Comparison of ENCODE assay signal across 7 mouse cellular contexts in the genomic region with DNA sequence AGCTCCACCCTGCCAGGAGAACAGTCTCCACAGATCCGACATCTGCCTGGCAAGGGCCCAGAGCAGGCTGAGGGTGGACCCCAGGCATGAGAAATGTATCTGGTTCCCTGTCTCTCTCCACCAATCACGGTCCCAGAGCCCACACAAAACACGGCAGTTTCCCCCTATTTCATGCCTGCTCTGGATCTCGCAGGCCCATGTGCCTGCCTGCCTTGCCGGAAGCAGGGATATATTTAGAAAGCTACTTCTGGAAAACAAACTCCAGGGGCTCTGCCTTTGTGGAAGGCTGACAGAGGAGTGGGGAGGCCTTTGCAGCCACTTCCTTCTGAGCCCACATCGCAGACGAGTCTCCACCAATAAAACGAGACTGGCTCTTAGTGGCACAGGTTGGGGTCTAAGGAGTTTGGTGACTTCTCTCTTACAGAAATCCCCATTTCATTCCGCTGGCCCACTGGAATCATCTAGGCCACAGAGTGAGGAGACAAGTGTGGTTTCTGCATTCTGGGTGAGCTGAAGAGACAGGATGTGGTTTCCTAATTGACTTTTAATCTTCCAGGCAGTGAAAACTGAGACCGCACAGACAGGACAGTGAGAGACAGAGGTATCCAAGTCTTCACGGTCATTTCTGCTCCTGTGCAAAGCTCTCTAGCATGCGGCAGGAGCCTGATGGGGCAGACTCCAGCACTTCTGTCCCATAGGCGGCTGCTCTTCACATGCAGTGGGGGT. TPM values are rescaled to one million over a fixed set of nuclear protein-coding genes. Genes with fewer than 3 reads are reported as not detected.
DNase-seq lines count a peak whose midpoint lies in the region; ATAC-seq and TF ChIP-seq lines count a peak whose summit lies in the region.

No protein-coding gene starts in this region.

- H3K4me3 ChIP-seq in C2C12 (ENCODE audit: insufficient read depth, poor library complexity, severe bottlenecking): no peak overlapping the region
- H3K4me3 ChIP-seq in forebrain, embryonic 13.5 days: no peak overlapping the region
- no peak overlapping the region for H3K4me3 ChIP-seq in hindbrain, embryonic 15.5 days
- no peak overlapping the region for H3K4me3 ChIP-seq in left cerebral cortex, adult 2 months
- H3K4me3 ChIP-seq in midbrain, embryonic 13.5 days (replicated peaks): no peak overlapping the region

- no peak overlapping the region for H3K4me2 ChIP-seq in forebrain, embryonic 13.5 days
- H3K4me2 ChIP-seq in hindbrain, embryonic 15.5 days: no peak overlapping the region
- H3K4me2 ChIP-seq in midbrain, embryonic 13.5 days (replicated peaks): no peak overlapping the region

- no peaks in the 10 kb centered on the region for H3K9me3 ChIP-seq in forebrain, embryonic 13.5 days (replicated peaks)
- H3K9me3 ChIP-seq in hindbrain, embryonic 15.5 days: no peaks in the 10 kb centered on the region
- no peaks in the 10 kb centered on the region for H3K9me3 ChIP-seq in midbrain, embryonic 13.5 days

- H3K27me3 ChIP-seq in C2C12 (ENCODE audit: control insufficient read depth, insufficient read depth, insufficient read length): no peaks in the 10 kb centered on the region
- no peaks in the 10 kb centered on the region for H3K27me3 ChIP-seq in forebrain, embryonic 13.5 days
- no peaks in the 10 kb centered on the region for H3K27me3 ChIP-seq in hindbrain, embryonic 15.5 days
- H3K27me3 ChIP-seq in midbrain, embryonic 13.5 days: no peaks in the 10 kb centered on the region

- no peak for TF ChIP-seq CTCF in C2C12 (IDR thresholded peaks at IDR 0.05; ENCODE audit: control insufficient read depth, insufficient read depth, insufficient read length)
- no peak for TF ChIP-seq CTCF in left cerebral cortex, adult 2 months (IDR thresholded peaks at IDR 0.05)

- no peaks in the 10 kb centered on the region for H3K79me2 ChIP-seq in C2C12 (ENCODE audit: control insufficient read depth, insufficient read depth)

- intact Hi-C loops in left cerebral cortex, adult 2 months (cut with DNase I): loop anchor here (5.0 kb wide), 1 partner anchor 155 kb away; no protein-coding TSS in a partner anchor

- H3K4me1 ChIP-seq in forebrain, embryonic 13.5 days: peaks cover 17% of the 10 kb centered on the region
- peaks cover 16% of the 10 kb centered on the region for H3K4me1 ChIP-seq in hindbrain, embryonic 15.5 days (replicated peaks)
- H3K4me1 ChIP-seq in midbrain, embryonic 13.5 days (replicated peaks): peaks cover 14% of the 10 kb centered on the region

- DNase-seq in 3T3-L1 (ENCODE audit: low read depth, low spot score): peak; percentile 11
- DNase-seq in left cerebral cortex, adult 2 months (ENCODE audit: extremely low spot score in 1 of 2, low spot score in 2 of 2): peak; percentile 59 to 61
- DNase-seq in retina, postnatal 1 day: no peak

- H3K79me3 ChIP-seq in C2C12 (ENCODE audit: low read depth): no peaks in the 10 kb centered on the region

- no peak overlapping the region for H3K9ac ChIP-seq in forebrain, embryonic 13.5 days
- no peak overlapping the region for H3K9ac ChIP-seq in hindbrain, embryonic 15.5 days
- H3K9ac ChIP-seq in midbrain, embryonic 13.5 days (replicated peaks): no peak overlapping the region

- H3ac ChIP-seq in C2C12 (ENCODE audit: control insufficient read depth, insufficient read length, low read depth): peak overlapping the region; percentile 48

- 0 out of 2 replicates have a peak overlapping the region, but pooled peaks have one; percentile 36 for H3K27ac ChIP-seq in forebrain, embryonic 13.5 days
- peak overlapping the region; percentile 10; the same call in 1 of the 2 replicates for H3K27ac ChIP-seq in hindbrain, embryonic 15.5 days (replicated peaks)
- H3K27ac ChIP-seq in left cerebral cortex, adult 2 months: peak overlapping the region; percentile 85
- 0 out of 2 replicates have a peak overlapping the region, but pooled peaks have one; percentile 39 for H3K27ac ChIP-seq in midbrain, embryonic 13.5 days

- WGBS in forebrain, embryonic 13.5 days: 58% methylated on average over 13 of the region's 13 CpGs
- 67% methylated on average over 13 of the region's 13 CpGs for WGBS in hindbrain, embryonic 15.5 days
- WGBS in midbrain, embryonic 13.5 days: 71% methylated on average over 13 of the region's 13 CpGs

- ATAC-seq in forebrain, embryonic 13.5 days: peak; percentile 69
- no peak for ATAC-seq in hindbrain, embryonic 15.5 days (ENCODE audit: low FRiP score, low read depth)
- 0 out of 2 replicates have a peak, but pooled peaks have one; percentile 37 for ATAC-seq in midbrain, embryonic 13.5 days

- no peaks in the 10 kb centered on the region for H3K36me3 ChIP-seq in C2C12 (ENCODE audit: control insufficient read depth, insufficient read depth)
- no peaks in the 10 kb centered on the region for H3K36me3 ChIP-seq in forebrain, embryonic 13.5 days (ENCODE audit: poor library complexity, severe bottlenecking)
- H3K36me3 ChIP-seq in hindbrain, embryonic 15.5 days: no peaks in the 10 kb centered on the region; the same call in 1 of the 2 replicates
- H3K36me3 ChIP-seq in midbrain, embryonic 13.5 days: no peaks in the 10 kb centered on the region

TF ChIP-seq in C2C12, 6 proteins besides CTCF, POLR2A, EP300 and RAD21:
- no peak for TF ChIP-seq MYOG (IDR thresholded peaks at IDR 0.05; ENCODE audit: control insufficient read depth, extremely low read depth, insufficient read length)
- peak; percentile 67 for TF ChIP-seq USF1 (IDR thresholded peaks at IDR 0.05; ENCODE audit: low read depth)
- TF ChIP-seq CEBPB (IDR thresholded peaks at IDR 0.05; ENCODE audit: low read depth): no peak
- TF ChIP-seq MAX (IDR thresholded peaks at IDR 0.05): peak; percentile 56
- TF ChIP-seq MYOD1 (IDR thresholded peaks at IDR 0.05; ENCODE audit: control insufficient read depth, insufficient read length, low read depth): peak; percentile 24
TF ChIP-seq in C2C12: peak in this region for 3.

RNA-seq across cellular contexts. Expression of a gene that starts 54.6 kb away (rescaled TPM):
- polyA plus RNA-seq in C2C12 (2012; fragmentation: generic; extraction: Trizol): 0.13 TPM
- not detected in 2 replicates for polyA plus RNA-seq in forebrain, embryonic 13.5 days (2015; fragmentation: Nextera tagmentation; extraction: Ambion mirVana)
- polyA plus RNA-seq in hindbrain, embryonic 15.5 days (2015; fragmentation: Nextera tagmentation; extraction: Ambion mirVana): not detected in 2 replicates
- under 1 TPM in 1 of 2 experiments, not detected in 1; 0.59 TPM for total RNA-seq in left cerebral cortex, adult 2 months (2021)
- polyA plus RNA-seq in midbrain, embryonic 13.5 days (2015; fragmentation: Nextera tagmentation; extraction: Ambion mirVana): not detected in 2 replicates

Comparison
In these comparisons a context has a peak if more than half of its experiments do, and no peak if none do; other contexts are left out.
1. H3K27ac ChIP-seq: peak in every context shown above with its lines; median percentile 85 in left cerebral cortex, adult 2 months; 39 in midbrain, embryonic 13.5 days; 36 in forebrain, embryonic 13.5 days; 10 in hindbrain, embryonic 15.5 days.